Mouse (Mus musculus): Measurements from ENCODE around the gene Tmem235. TPM values are rescaled to one million over a fixed set of nuclear protein-coding genes. Genes with fewer than 3 reads are reported as not detected.
A peak's percentile ranks its signal among the peaks of the same experiment; 100 is the strongest.

The Tmem235 gene
- polyA plus RNA-seq, 1 experiment from 2014 or later: not detected

- no peak for ATAC-seq (ENCODE audit: low FRiP score)
- Histone ChIP-seq H3K4me1 (ENCODE audit: control insufficient read depth, insufficient read depth, low read length) (peaks cover 2% of the 10 kb centered on the region), H3K4me2 (no peak overlapping the region), H3K27ac (ENCODE audit: low read depth, low read length) (no peak overlapping the region), H3K4me3 (ENCODE audit: low read depth, low read length) (no peak overlapping the region), H3K36me3 (ENCODE audit: control insufficient read depth, insufficient read depth, low read length) (peaks cover 38% of the 10 kb centered on the region), H3K9ac (ENCODE audit: low read length) (no peak overlapping the region), H3K9me3 (ENCODE audit: control insufficient read depth, low read length) (no peaks in the 10 kb centered on the region), H3K27me3 (ENCODE audit: control insufficient read depth, insufficient read depth, low read length) (peaks cover 8% of the 10 kb centered on the region; the same call in 1 of the 2 replicates)
- DNase-seq (ENCODE audit: low spot score, missing footprints): no peak
- 96% methylated on average over 5 of the region's 5 CpGs for WGBS
Measured at GRCm38 (mm10) chr11:117855360-117855759, 5.2 kb upstream of the Tmem235 start.

GRCm38 (mm10) chr11:117855975-117856374 lies 4.6 kb upstream of the Tmem235 start:
- peaks cover 38% of the 10 kb centered on the region for H3K36me3 ChIP-seq (ENCODE audit: control insufficient read depth, insufficient read depth, low read length)
- H3K27me3 ChIP-seq (ENCODE audit: control insufficient read depth, insufficient read depth, low read length): peaks cover 13% of the 10 kb centered on the region
- no peak for DNase-seq (ENCODE audit: low spot score, missing footprints)
- no peaks in the 10 kb centered on the region for H3K4me1 ChIP-seq (ENCODE audit: control insufficient read depth, insufficient read depth, low read length)
- ATAC-seq (ENCODE audit: low FRiP score): no peak
- 88% methylated on average over 1 of the region's 1 CpGs for WGBS
- H3K9me3 ChIP-seq (ENCODE audit: control insufficient read depth, low read length): no peaks in the 10 kb centered on the region
- no peak overlapping the region for H3K9ac ChIP-seq (ENCODE audit: low read length)
- no peak overlapping the region for H3K4me2 ChIP-seq
- no peak overlapping the region for H3K4me3 ChIP-seq (ENCODE audit: low read depth, low read length)
- H3K27ac ChIP-seq (ENCODE audit: low read depth, low read length): no peak overlapping the region

- Histone ChIP-seq H3K27ac (ENCODE audit: low read depth, low read length) (no peak overlapping the region), H3K4me1 (ENCODE audit: control insufficient read depth, insufficient read depth, low read length) (no peaks in the 10 kb centered on the region), H3K4me3 (ENCODE audit: low read depth, low read length) (no peak overlapping the region), H3K4me2 (no peak overlapping the region), H3K9me3 (ENCODE audit: control insufficient read depth, low read length) (no peaks in the 10 kb centered on the region), H3K36me3 (ENCODE audit: control insufficient read depth, insufficient read depth, low read length) (peaks cover 37% of the 10 kb centered on the region), H3K9ac (ENCODE audit: low read length) (no peak overlapping the region), H3K27me3 (ENCODE audit: control insufficient read depth, insufficient read depth, low read length) (peaks cover 17% of the 10 kb centered on the region)
- WGBS: 97% methylated on average over 10 of the region's 10 CpGs
- ATAC-seq (ENCODE audit: low FRiP score) (no peak), DNase-seq (ENCODE audit: low spot score, missing footprints) (no peak)
Measured at GRCm38 (mm10) chr11:117857462-117857861, 3.1 kb upstream of the Tmem235 start.

DNA sequence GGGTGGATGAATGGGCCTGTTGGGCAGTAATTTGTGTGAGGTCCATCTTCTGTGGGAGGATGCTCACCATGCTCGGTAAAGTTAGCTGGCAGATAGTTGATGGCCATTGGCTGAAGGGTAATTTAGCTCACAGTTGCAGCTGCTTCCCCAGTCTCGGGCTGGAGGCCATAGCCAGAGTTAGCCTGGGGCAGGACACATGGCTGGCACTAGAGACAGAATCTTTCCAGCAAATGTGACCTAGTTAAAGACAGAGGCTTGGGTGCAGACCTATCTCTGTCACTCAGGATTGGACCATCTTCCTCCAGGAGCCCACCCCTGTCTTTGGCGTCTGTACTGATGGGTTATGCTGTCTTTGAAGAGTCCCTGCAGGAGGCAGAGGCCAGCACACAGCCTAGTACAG lies 2.2 kb upstream of the Tmem235 start:
- Histone ChIP-seq H3K27me3 (ENCODE audit: control insufficient read depth, insufficient read depth, low read length) (peaks cover 22% of the 10 kb centered on the region), H3K27ac (ENCODE audit: low read depth, low read length) (no peak overlapping the region), H3K4me1 (ENCODE audit: control insufficient read depth, insufficient read depth, low read length) (peaks cover 5% of the 10 kb centered on the region), H3K4me2 (no peak overlapping the region), H3K9ac (ENCODE audit: low read length) (no peak overlapping the region), H3K9me3 (ENCODE audit: control insufficient read depth, low read length) (no peaks in the 10 kb centered on the region), H3K4me3 (ENCODE audit: low read depth, low read length) (no peak overlapping the region), H3K36me3 (ENCODE audit: control insufficient read depth, insufficient read depth, low read length) (peaks cover 29% of the 10 kb centered on the region)
- 58% methylated on average over 3 of the region's 3 CpGs for WGBS
- DNase-seq (ENCODE audit: low spot score, missing footprints) (no peak), ATAC-seq (ENCODE audit: low FRiP score) (no peak)

- no peaks in the 10 kb centered on the region for H3K9me3 ChIP-seq (ENCODE audit: control insufficient read depth, low read length)
- no peak for DNase-seq (ENCODE audit: low spot score, missing footprints)
- no peak overlapping the region for H3K4me3 ChIP-seq (ENCODE audit: low read depth, low read length)
- 19% methylated on average over 11 of the region's 11 CpGs for WGBS
- peaks cover 22% of the 10 kb centered on the region for H3K27me3 ChIP-seq (ENCODE audit: control insufficient read depth, insufficient read depth, low read length)
- peaks cover 23% of the 10 kb centered on the region for H3K4me1 ChIP-seq (ENCODE audit: control insufficient read depth, insufficient read depth, low read length)
- no peak overlapping the region for H3K9ac ChIP-seq (ENCODE audit: low read length)
- no peak for ATAC-seq (ENCODE audit: low FRiP score)
- no peaks in the 10 kb centered on the region for H3K36me3 ChIP-seq (ENCODE audit: control insufficient read depth, insufficient read depth, low read length)
- no peak overlapping the region for H3K27ac ChIP-seq (ENCODE audit: low read depth, low read length)
- no peak overlapping the region for H3K4me2 ChIP-seq
Measured at GRCm38 (mm10) chr11:117863174-117863856, 2.8 kb downstream of the Tmem235 start.

DNA sequence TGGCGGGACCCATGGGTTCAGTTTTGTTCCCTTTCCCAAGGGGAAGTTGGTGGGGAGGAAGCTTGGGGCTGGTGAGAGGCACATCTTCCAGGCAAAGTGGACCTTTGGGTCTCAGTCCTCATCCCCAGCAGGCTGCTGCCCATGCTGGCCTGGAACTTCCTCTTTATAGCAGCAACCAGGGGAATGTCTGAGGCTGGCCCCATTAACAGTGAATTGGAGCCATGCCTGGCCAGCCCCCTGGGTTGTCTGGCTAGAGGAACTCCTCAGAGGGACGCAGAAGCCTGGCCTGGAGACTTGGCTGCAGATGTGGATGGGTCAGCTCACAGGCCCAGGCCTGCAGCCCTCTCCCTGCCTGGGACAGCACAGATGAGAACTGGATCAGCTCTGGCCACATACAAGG lies 4.3 kb downstream of the Tmem235 start:
- DNase-seq (ENCODE audit: low spot score, missing footprints) (no peak), ATAC-seq (ENCODE audit: low FRiP score) (no peak)
- H3K4me3 ChIP-seq (ENCODE audit: low read depth, low read length): no peak overlapping the region
- 65% methylated on average over 2 of the region's 2 CpGs for WGBS
- no peak overlapping the region for H3K9ac ChIP-seq (ENCODE audit: low read length)
- no peak overlapping the region for H3K27ac ChIP-seq (ENCODE audit: low read depth, low read length)
- H3K27me3 ChIP-seq (ENCODE audit: control insufficient read depth, insufficient read depth, low read length): peaks cover 19% of the 10 kb centered on the region
- H3K36me3 ChIP-seq (ENCODE audit: control insufficient read depth, insufficient read depth, low read length): no peaks in the 10 kb centered on the region
- no peaks in the 10 kb centered on the region for H3K9me3 ChIP-seq (ENCODE audit: control insufficient read depth, low read length)
- H3K4me2 ChIP-seq: no peak overlapping the region
- H3K4me1 ChIP-seq (ENCODE audit: control insufficient read depth, insufficient read depth, low read length): peaks cover 23% of the 10 kb centered on the region

DNA sequence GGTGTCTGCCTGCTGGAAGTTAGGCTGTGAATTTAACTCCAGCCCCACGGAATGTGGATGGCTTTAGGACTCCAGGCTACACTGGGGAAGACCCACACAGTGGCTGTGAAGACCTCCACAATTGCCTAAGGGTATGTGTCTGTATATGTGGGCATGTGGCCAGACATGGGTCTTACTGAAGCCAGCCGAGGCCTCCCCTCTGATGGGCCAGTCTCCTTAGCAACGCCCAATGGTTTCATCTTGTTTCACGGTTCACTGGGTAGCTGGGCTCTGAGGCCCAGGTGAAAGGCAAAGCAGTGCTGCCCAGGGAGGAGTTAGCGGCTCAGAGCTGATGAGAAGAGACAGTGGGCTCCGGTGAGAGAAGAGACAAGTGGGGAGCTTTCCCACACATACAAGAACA lies 5.4 kb downstream of the Tmem235 start:
- Histone ChIP-seq H3K4me1 (ENCODE audit: control insufficient read depth, insufficient read depth, low read length) (peaks cover 25% of the 10 kb centered on the region), H3K27ac (ENCODE audit: low read depth, low read length) (peak overlapping the region; percentile 51; the same call in 1 of the 2 replicates), H3K36me3 (ENCODE audit: control insufficient read depth, insufficient read depth, low read length) (no peaks in the 10 kb centered on the region), H3K9ac (ENCODE audit: low read length) (peak overlapping the region; percentile 24; the same call in 1 of the 2 replicates), H3K27me3 (ENCODE audit: control insufficient read depth, insufficient read depth, low read length) (peaks cover 8% of the 10 kb centered on the region), H3K4me2 (0 out of 2 replicates have a peak overlapping the region, but pooled peaks have one; percentile 10), H3K9me3 (ENCODE audit: control insufficient read depth, low read length) (no peaks in the 10 kb centered on the region), H3K4me3 (ENCODE audit: low read depth, low read length) (no peak overlapping the region)
- DNase-seq (ENCODE audit: low spot score, missing footprints) (no peak), ATAC-seq (ENCODE audit: low FRiP score) (peak; percentile 30; the same call in 1 of the 2 replicates)
- 11% methylated on average over 6 of the region's 6 CpGs for WGBS

DNA sequence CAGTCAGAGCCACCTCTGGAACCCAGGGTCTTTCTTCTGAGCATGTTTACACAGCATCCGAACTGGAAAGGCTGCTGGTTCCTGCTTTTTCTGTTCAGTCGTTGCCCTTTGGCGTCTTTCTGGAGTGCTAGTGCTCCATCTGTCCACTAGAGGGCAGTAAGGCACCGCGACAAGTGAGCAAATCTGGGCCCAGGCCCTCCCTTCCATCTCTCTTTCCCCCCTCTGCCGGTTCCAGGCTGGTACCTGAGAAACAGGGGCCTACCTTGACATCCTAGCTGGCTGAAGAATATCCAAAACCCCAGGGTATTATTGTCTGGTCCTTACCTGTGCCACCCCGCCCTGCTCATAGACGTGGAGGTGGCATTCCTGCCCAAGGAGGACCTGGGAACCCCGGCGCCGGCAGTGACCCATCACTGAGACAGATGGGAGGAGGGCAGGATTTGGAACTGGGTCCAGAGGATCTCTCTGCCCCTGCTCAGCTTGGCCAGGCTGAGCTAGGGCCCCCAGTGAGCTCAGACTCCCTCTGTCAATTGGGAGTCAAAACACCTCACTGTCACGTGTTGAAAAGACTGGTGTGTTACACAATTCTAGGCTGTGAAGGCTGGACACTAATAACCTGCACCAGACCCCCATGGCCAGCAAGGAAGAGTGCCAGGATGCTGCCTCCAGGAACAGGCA lies 10.3 kb downstream of the Tmem235 start:
- ATAC-seq (ENCODE audit: low FRiP score): no peak
- peak; percentile 96 for DNase-seq (ENCODE audit: low spot score, missing footprints)
- H3K4me2 ChIP-seq: no peak overlapping the region
- no peaks in the 10 kb centered on the region for H3K9me3 ChIP-seq (ENCODE audit: control insufficient read depth, low read length)
- H3K4me1 ChIP-seq (ENCODE audit: control insufficient read depth, insufficient read depth, low read length): peaks cover 18% of the 10 kb centered on the region
- no peaks in the 10 kb centered on the region for H3K27me3 ChIP-seq (ENCODE audit: control insufficient read depth, insufficient read depth, low read length)
- no peak overlapping the region for H3K4me3 ChIP-seq (ENCODE audit: low read depth, low read length)
- no peak overlapping the region for H3K27ac ChIP-seq (ENCODE audit: low read depth, low read length)
- WGBS: 34% methylated on average over 12 of the region's 12 CpGs
- H3K9ac ChIP-seq (ENCODE audit: low read length): peak overlapping the region; percentile 36; the same call in 1 of the 2 replicates
- no peaks in the 10 kb centered on the region for H3K36me3 ChIP-seq (ENCODE audit: control insufficient read depth, insufficient read depth, low read length)

GRCm38 (mm10) chr11:117871376-117871775 lies 10.8 kb downstream of the Tmem235 start:
- Histone ChIP-seq H3K4me3 (ENCODE audit: low read depth, low read length) (no peak overlapping the region), H3K27me3 (ENCODE audit: control insufficient read depth, insufficient read depth, low read length) (no peaks in the 10 kb centered on the region), H3K27ac (ENCODE audit: low read depth, low read length) (no peak overlapping the region), H3K9me3 (ENCODE audit: control insufficient read depth, low read length) (no peaks in the 10 kb centered on the region), H3K4me1 (ENCODE audit: control insufficient read depth, insufficient read depth, low read length) (peaks cover 13% of the 10 kb centered on the region), H3K36me3 (ENCODE audit: control insufficient read depth, insufficient read depth, low read length) (no peaks in the 10 kb centered on the region), H3K9ac (ENCODE audit: low read length) (no peak overlapping the region), H3K4me2 (no peak overlapping the region)
- DNase-seq (ENCODE audit: low spot score, missing footprints) (no peak), ATAC-seq (ENCODE audit: low FRiP score) (no peak)
- 67% methylated on average over 5 of the region's 5 CpGs for WGBS
